Mouse (Mus musculus): Measurements from ENCODE around the gene Abca2.

- TF ChIP-seq CTCF (conservative IDR thresholded peaks at IDR 0.05; ENCODE audit: insufficient read depth, insufficient read length, low read depth, low read length) (no peak), POLR2A (IDR thresholded peaks at IDR 0.05; ENCODE audit: low read depth, low read length) (no peak)
These were observed 28.8 kb downstream of the Abca2 start for GRCm38 (mm10) chr2:25457022-25457896.

Measured in kidney, adult 2 months (tissue).